Mouse (Mus musculus) left cerebral cortex, postnatal 10 days (tissue): Measurements from ENCODE around the gene Cdc14a. TPM values are rescaled to one million over a fixed set of nuclear protein-coding genes. Genes with fewer than 3 reads are reported as not detected.

ENCODE experiments used
- DNase-seq, 2 experiments: peaks; one replicate each; pipeline ENCODE4 v3.0.0; 2021 to 2022; ENCODE audit warnings: low spot score in 2 of 2, mixed read lengths in 1 of 2; ENCODE audit errors: extremely low spot score in 1 of 2
- intact Hi-C: fragments of 180-260 bp; cut with DNase I; formaldehyde crosslinking; loops from one replicate; pipeline ENCODE4 v1.15.1; 2025
- total RNA-seq, 2 experiments: library from RNA; stranded (reverse); gene quantifications; 2 replicates each; pipeline ENCODE4 v1.2.3; 2021

The Cdc14a gene
- total RNA-seq, 2 experiments from 2014 or later: 2.2 to 3.2 TPM

GRCm38 (mm10) chr3:116304800-116305753, 118.8 kb downstream of the Cdc14a start:
- intact Hi-C loops: no loop called here
- DNase-seq: peak in 1 of 2 experiments; percentile 42

GRCm38 (mm10) chr3:116302581-116302980, 121.3 kb downstream of the Cdc14a start:
- intact Hi-C loops: no loop called here
- DNase-seq: no peak

- intact Hi-C loops: no loop called here
- no peak for DNase-seq
These were observed 122.1 kb downstream of the Cdc14a start for GRCm38 (mm10) chr3:116301754-116302153.

GRCm38 (mm10) chr3:116298727-116299126, 125.1 kb downstream of the Cdc14a start:
- intact Hi-C loops: no loop called here

GRCm38 (mm10) chr3:116298003-116298402, 125.8 kb downstream of the Cdc14a start:
- no peak for DNase-seq
- intact Hi-C loops: no loop called here

More at GRCm38 (mm10) chr3:116298727-116299126, 125.1 kb downstream of the Cdc14a start:
- no peak for DNase-seq

- intact Hi-C loops: no loop called here
- no peak for DNase-seq
These were observed 126.7 kb downstream of the Cdc14a start for GRCm38 (mm10) chr3:116297170-116297569.

GRCm38 (mm10) chr3:116290041-116290815, 133.6 kb downstream of the Cdc14a start:
- DNase-seq: no peak
- intact Hi-C loops: no loop called here

- intact Hi-C loops: no loop called here
- DNase-seq: no peak
These were observed 135.0 kb downstream of the Cdc14a start for GRCm38 (mm10) chr3:116288833-116289232.

- DNase-seq: no peak
- intact Hi-C loops: no loop called here
These were observed 139.1 kb downstream of the Cdc14a start for GRCm38 (mm10) chr3:116284735-116285134.

GRCm38 (mm10) chr3:116283996-116284395, 139.8 kb downstream of the Cdc14a start:
- DNase-seq: no peak
- intact Hi-C loops: no loop called here

GRCm38 (mm10) chr3:116281663-116282062, 142.2 kb downstream of the Cdc14a start:
- intact Hi-C loops: no loop called here
- DNase-seq: peak in 1 of 2 experiments; percentile 70

- intact Hi-C loops: no loop called here
- DNase-seq: no peak
These were observed 146.7 kb downstream of the Cdc14a start for GRCm38 (mm10) chr3:116277146-116277545.

- intact Hi-C loops: no loop called here
- no peak for DNase-seq
These were observed 152.2 kb downstream of the Cdc14a start for GRCm38 (mm10) chr3:116271679-116272078.

GRCm38 (mm10) chr3:116267036-116267654, 156.7 kb downstream of the Cdc14a start:
- intact Hi-C loops: no loop called here
- no peak for DNase-seq

- no peak for DNase-seq
- intact Hi-C loops: no loop called here
These were observed 157.5 kb downstream of the Cdc14a start for GRCm38 (mm10) chr3:116266360-116266759.

GRCm38 (mm10) chr3:116263977-116264376, 159.9 kb downstream of the Cdc14a start:
- DNase-seq: no peak
- intact Hi-C loops: no loop called here

GRCm38 (mm10) chr3:116263061-116263460, 160.8 kb downstream of the Cdc14a start:
- intact Hi-C loops: no loop called here
- DNase-seq: no peak

GRCm38 (mm10) chr3:116256104-116256503, 167.7 kb downstream of the Cdc14a start:
- intact Hi-C loops: no loop called here
- DNase-seq: no peak

- peak; percentile 84 to 89 for DNase-seq
- intact Hi-C loops: loop anchor here (5.0 kb wide), 1 partner anchor 211 kb away; no protein-coding TSS in a partner anchor
These were observed 170.7 kb downstream of the Cdc14a start, which contains the start of gene Gpr88 for GRCm38 (mm10) chr3:116253077-116253531. Gene Gpr88 (minus strand): TSS chr3:116253503.
